Mouse (Mus musculus): ENCODE data around the gene Hist1h4a. TPM values are rescaled to one million over a fixed set of nuclear protein-coding genes. Genes with fewer than 3 reads are reported as not detected.
"Not testable (repeated sequence)": the region's sequence is repeated elsewhere in the genome, so short reads cannot be mapped to it uniquely, and the experiment has no call there.

The Hist1h4a gene
- polyA plus RNA-seq, 2 experiments: 0.84 to 16.1 TPM

DNA sequence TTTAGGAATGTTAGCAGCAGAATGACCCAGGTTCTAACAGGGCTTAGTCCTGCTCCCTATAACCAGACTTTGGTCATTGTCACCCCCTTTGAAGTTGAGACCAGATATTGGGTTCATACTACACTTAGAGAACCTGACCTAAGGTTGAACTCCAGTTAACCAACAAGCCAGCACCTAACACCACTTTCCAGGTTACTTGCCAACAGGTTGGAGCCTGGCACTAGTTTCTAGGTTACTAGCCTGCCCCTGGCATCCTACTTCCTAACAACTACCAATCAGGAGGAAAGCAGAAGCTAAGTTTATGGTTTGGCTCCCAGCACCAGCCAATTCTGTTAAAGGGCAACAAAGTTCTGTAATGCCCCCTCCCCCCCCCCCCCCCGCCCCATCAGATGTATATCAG, 35.8 kb downstream of the Hist1h4a start:
- H3K27me3 ChIP-seq (ENCODE audit: control insufficient read depth, insufficient read depth, low read length): no peaks in the 10 kb centered on the region
- no peak overlapping the region for H3K4me2 ChIP-seq (replicated peaks; ENCODE audit: low read depth, low read length, severe bottlenecking)
- H3K4me3 ChIP-seq (replicated peaks; ENCODE audit: low read length): no peak overlapping the region
- ATAC-seq (ENCODE audit: low FRiP score, low read depth): no peak
- no peak overlapping the region for H3K27ac ChIP-seq (replicated peaks; ENCODE audit: low read depth, low read length)
- H3K4me1 ChIP-seq (ENCODE audit: control insufficient read depth, insufficient read depth, low read length): no peaks in the 10 kb centered on the region
- 33% methylated on average over 1 of the region's 1 CpGs for WGBS
- no peaks in the 10 kb centered on the region for H3K36me3 ChIP-seq (ENCODE audit: control insufficient read depth, insufficient read depth, low read length)
- no peak for DNase-seq (ENCODE audit: low spot score)
- H3K9ac ChIP-seq (ENCODE audit: low read depth, low read length, severe bottlenecking): no peak overlapping the region
- TF ChIP-seq POLR2A (IDR thresholded peaks at IDR 0.05; ENCODE audit: borderline replicate concordance, extremely low read depth, insufficient read depth, insufficient read length): no peak
- H3K9me3 ChIP-seq (ENCODE audit: control insufficient read depth, low read length): no peaks in the 10 kb centered on the region

DNA sequence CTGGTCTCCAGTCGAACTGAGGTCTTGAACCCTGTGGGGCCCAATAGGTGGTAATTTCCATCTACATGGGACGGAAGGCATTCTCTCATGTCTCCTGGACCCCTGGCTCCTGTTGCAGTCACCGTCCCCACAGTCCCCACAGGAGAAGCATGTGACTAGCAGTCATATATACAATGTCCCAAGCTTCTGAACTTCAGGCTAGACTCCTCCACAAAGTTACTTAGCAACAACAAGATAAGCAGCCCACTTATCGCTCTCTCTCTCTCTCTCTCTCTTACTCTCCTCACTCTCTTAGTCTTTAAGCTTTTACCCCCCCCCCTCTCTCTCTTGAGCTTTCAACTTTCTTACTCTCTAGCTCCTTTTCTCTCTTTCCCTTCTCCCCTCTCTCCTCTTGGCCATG, 36.8 kb downstream of the Hist1h4a start:
- no peak overlapping the region for H3K4me2 ChIP-seq (replicated peaks; ENCODE audit: low read depth, low read length, severe bottlenecking)
- ATAC-seq (ENCODE audit: low FRiP score, low read depth) (no peak), DNase-seq (ENCODE audit: low spot score) (no peak)
- no peak overlapping the region for H3K9ac ChIP-seq (ENCODE audit: low read depth, low read length, severe bottlenecking)
- no peak overlapping the region for H3K4me3 ChIP-seq (replicated peaks; ENCODE audit: low read length)
- WGBS: 87% methylated on average over 4 of the region's 4 CpGs
- H3K27ac ChIP-seq (replicated peaks; ENCODE audit: low read depth, low read length): no peak overlapping the region
- no peaks in the 10 kb centered on the region for H3K4me1 ChIP-seq (ENCODE audit: control insufficient read depth, insufficient read depth, low read length)
- no peaks in the 10 kb centered on the region for H3K36me3 ChIP-seq (ENCODE audit: control insufficient read depth, insufficient read depth, low read length)
- no peaks in the 10 kb centered on the region for H3K27me3 ChIP-seq (ENCODE audit: control insufficient read depth, insufficient read depth, low read length)
- H3K9me3 ChIP-seq (ENCODE audit: control insufficient read depth, low read length): no peaks in the 10 kb centered on the region
- TF ChIP-seq POLR2A (IDR thresholded peaks at IDR 0.05; ENCODE audit: borderline replicate concordance, extremely low read depth, insufficient read depth, insufficient read length): no peak

DNA sequence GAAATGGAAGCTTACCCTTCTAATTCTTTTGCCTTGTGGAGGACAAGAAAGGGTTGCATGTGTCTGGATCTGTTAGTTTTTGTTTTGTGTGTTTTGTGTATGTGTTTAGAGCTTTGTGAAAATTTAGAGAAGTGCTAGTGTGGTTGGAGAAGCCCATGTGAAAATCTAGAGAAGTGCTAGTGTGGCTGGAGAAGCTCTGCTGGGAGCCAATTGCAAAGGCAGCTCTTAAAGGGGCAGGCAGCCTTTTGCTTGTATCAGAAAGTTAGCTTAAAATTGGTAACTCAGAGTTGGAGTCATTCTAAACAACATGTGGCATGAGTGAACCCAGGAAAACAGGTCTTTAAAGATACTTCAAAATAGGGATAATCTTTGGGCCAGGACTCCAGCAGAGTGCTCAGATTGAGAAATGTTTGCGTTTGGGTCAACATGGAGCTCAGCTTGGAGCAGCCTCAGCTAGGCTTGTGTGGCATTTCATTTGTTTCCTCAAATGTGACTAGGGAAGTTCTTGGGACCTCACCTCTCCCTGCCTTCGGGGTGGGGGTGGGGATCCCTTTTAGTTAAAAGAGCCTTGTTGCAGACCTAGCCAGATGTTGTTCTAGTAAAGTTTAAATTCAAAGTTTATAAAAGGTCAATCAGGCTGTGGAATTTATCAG, 43.3 kb downstream of the Hist1h4a start:
- not testable (repeated sequence) for DNase-seq (ENCODE audit: low spot score); H3K4me1 ChIP-seq (ENCODE audit: control insufficient read depth, insufficient read depth, low read length); H3K27ac ChIP-seq (replicated peaks; ENCODE audit: low read depth, low read length); H3K36me3 ChIP-seq (ENCODE audit: control insufficient read depth, insufficient read depth, low read length); H3K4me2 ChIP-seq (replicated peaks; ENCODE audit: low read depth, low read length, severe bottlenecking); H3K27me3 ChIP-seq (ENCODE audit: control insufficient read depth, insufficient read depth, low read length); ATAC-seq (ENCODE audit: low FRiP score, low read depth); H3K9me3 ChIP-seq (ENCODE audit: control insufficient read depth, low read length); H3K9ac ChIP-seq (ENCODE audit: low read depth, low read length, severe bottlenecking); H3K4me3 ChIP-seq (replicated peaks; ENCODE audit: low read length)
- 8% methylated on average over 2 of the region's 2 CpGs for WGBS

DNA sequence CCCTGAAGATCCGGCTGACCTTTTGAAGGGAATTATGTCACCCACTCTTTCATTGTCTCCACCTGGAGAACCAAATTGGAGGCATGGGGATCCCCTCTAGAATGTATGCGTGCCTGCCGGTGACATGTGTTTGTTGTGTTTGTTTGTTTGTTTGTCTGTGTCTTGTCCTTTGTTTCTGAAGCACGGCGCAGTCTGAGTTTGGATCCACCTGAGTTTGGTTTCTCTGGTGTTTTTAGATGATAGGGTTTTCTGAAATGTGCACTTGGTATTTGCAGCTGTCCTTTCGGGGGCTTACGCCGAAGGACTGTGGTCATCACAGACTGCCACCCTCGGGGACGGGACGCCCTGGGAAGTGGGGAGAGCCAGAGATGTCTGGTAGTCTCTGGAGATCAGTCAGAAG, 43.9 kb downstream of the Hist1h4a start:
- no peaks in the 10 kb centered on the region for H3K36me3 ChIP-seq (ENCODE audit: control insufficient read depth, insufficient read depth, low read length)
- DNase-seq (ENCODE audit: low spot score): no peak
- H3K4me3 ChIP-seq (replicated peaks; ENCODE audit: low read length): no peak overlapping the region
- H3K4me2 ChIP-seq (replicated peaks; ENCODE audit: low read depth, low read length, severe bottlenecking): no peak overlapping the region
- no peaks in the 10 kb centered on the region for H3K27me3 ChIP-seq (ENCODE audit: control insufficient read depth, insufficient read depth, low read length)
- no peak for TF ChIP-seq POLR2A (IDR thresholded peaks at IDR 0.05; ENCODE audit: borderline replicate concordance, extremely low read depth, insufficient read depth, insufficient read length)
- no peak overlapping the region for H3K27ac ChIP-seq (replicated peaks; ENCODE audit: low read depth, low read length)
- no peaks in the 10 kb centered on the region for H3K9me3 ChIP-seq (ENCODE audit: control insufficient read depth, low read length)
- ATAC-seq (ENCODE audit: low FRiP score, low read depth): no peak
- 55% methylated on average over 11 of the region's 11 CpGs for WGBS
- no peak overlapping the region for H3K9ac ChIP-seq (ENCODE audit: low read depth, low read length, severe bottlenecking)
- 0 out of 2 replicates have a peak, but pooled peaks cover 5% of the 10 kb centered on the region for H3K4me1 ChIP-seq (ENCODE audit: control insufficient read depth, insufficient read depth, low read length)

DNA sequence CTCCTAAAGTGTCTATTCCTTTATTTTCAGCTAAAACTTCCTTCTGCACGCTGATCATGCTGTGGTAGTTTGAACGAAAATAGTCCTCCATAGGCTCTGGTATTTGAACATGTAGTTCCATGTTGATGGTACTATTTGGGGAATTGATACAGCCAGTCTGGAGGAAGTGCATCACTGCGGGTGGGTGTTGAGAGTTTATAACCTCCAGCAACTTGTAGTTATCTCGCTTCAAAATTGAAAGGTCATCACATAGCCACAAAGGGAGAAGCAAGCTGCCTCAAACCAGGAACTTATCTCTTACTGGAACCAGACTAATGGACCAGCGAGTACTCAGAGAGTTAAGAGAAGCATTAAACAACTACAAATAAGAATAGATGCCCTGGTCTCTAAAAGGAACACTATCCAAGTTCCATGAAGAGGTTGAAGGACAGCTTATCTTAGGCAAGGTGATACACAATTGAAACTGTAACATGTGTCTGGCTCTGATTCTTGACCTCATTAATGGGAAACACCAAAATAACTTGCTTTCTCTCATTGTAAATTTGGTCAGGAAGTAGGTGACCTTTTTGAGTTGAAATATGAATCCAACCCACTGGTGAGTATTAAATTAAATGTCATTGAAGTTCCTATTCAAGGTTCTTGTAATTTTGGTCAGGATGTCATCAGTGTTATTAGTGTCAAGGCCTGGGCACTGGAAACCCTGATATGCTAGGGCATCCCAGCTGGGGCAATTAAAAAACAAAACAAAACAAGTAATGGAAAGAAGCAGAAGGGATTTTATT, 44.6 kb downstream of the Hist1h4a start:
- H3K27ac ChIP-seq (replicated peaks; ENCODE audit: low read depth, low read length): no peak overlapping the region
- no peaks in the 10 kb centered on the region for H3K36me3 ChIP-seq (ENCODE audit: control insufficient read depth, insufficient read depth, low read length)
- WGBS: 83% methylated on average over 5 of the region's 5 CpGs
- H3K27me3 ChIP-seq (ENCODE audit: control insufficient read depth, insufficient read depth, low read length): no peaks in the 10 kb centered on the region
- 0 out of 2 replicates have a peak, but pooled peaks cover 5% of the 10 kb centered on the region for H3K4me1 ChIP-seq (ENCODE audit: control insufficient read depth, insufficient read depth, low read length)
- no peak overlapping the region for H3K4me2 ChIP-seq (replicated peaks; ENCODE audit: low read depth, low read length, severe bottlenecking)
- H3K4me3 ChIP-seq (replicated peaks; ENCODE audit: low read length): no peak overlapping the region
- ATAC-seq (ENCODE audit: low FRiP score, low read depth) (no peak), DNase-seq (ENCODE audit: low spot score) (no peak)
- no peak for TF ChIP-seq POLR2A (IDR thresholded peaks at IDR 0.05; ENCODE audit: borderline replicate concordance, extremely low read depth, insufficient read depth, insufficient read length)
- H3K9me3 ChIP-seq (ENCODE audit: control insufficient read depth, low read length): no peaks in the 10 kb centered on the region
- no peak overlapping the region for H3K9ac ChIP-seq (ENCODE audit: low read depth, low read length, severe bottlenecking)

Small RNA genes lying within 50 kb of the gene (microRNA-seq; reads per million reads assigned to microRNA genes)
- not detected for gene Gm44314
- gene Gm44484: not detected

Other genes starting within 250 kb of the Hist1h4a start
Only the 30 nearest of the 37 such genes appear.
- gene Hist1h1d, start 208.0 kb downstream of the Hist1h4a start, polyA plus RNA-seq (2012; rRNA removed): 0.50 and 0.62 TPM in 2 replicates
- gene Hist1h1d, start 208.0 kb downstream of the Hist1h4a start, polyA plus RNA-seq (2014; fragmentation: Nextera tagmentation; extraction: Ambion mirVana): 0.47 and 0.61 TPM in 2 replicates
- gene Hist1h3e, start 198.9 kb downstream of the Hist1h4a start, polyA plus RNA-seq (2012; rRNA removed): 36.1 and 54.1 TPM in 2 replicates
- 6.7 and 7.0 TPM in 2 replicates for gene Hist1h3e, start 198.9 kb downstream of the Hist1h4a start, polyA plus RNA-seq (2014; fragmentation: Nextera tagmentation; extraction: Ambion mirVana)
- 19.8 and 35.0 TPM in 2 replicates for gene Hist1h2ae, start 190.0 kb downstream of the Hist1h4a start, polyA plus RNA-seq (2012; rRNA removed)
- 103 and 109 TPM in 2 replicates for gene Hist1h2ae, start 190.0 kb downstream of the Hist1h4a start, polyA plus RNA-seq (2014; fragmentation: Nextera tagmentation; extraction: Ambion mirVana)
- 38.9 and 60.8 TPM in 2 replicates for gene Hist1h2bg, start 189.8 kb downstream of the Hist1h4a start, polyA plus RNA-seq (2012; rRNA removed)
- 6.9 and 10.0 TPM in 2 replicates for gene Hist1h2bg, start 189.8 kb downstream of the Hist1h4a start, polyA plus RNA-seq (2014; fragmentation: Nextera tagmentation; extraction: Ambion mirVana)
- 17.8 and 25.9 TPM in 2 replicates for gene Hist1h2bf, start 187.0 kb downstream of the Hist1h4a start, polyA plus RNA-seq (2012; rRNA removed)
- 5.3 and 8.5 TPM in 2 replicates for gene Hist1h2bf, start 187.0 kb downstream of the Hist1h4a start, polyA plus RNA-seq (2014; fragmentation: Nextera tagmentation; extraction: Ambion mirVana)
- gene Hist1h2ad, start 186.8 kb downstream of the Hist1h4a start, polyA plus RNA-seq (2012; rRNA removed): 6.1 and 13.9 TPM in 2 replicates
- 1.2 and 5.3 TPM in 2 replicates for gene Hist1h2ad, start 186.8 kb downstream of the Hist1h4a start, polyA plus RNA-seq (2014; fragmentation: Nextera tagmentation; extraction: Ambion mirVana)
- gene Hist1h3d, start 185.5 kb downstream of the Hist1h4a start, polyA plus RNA-seq (2012; rRNA removed): 30.0 and 33.8 TPM in 2 replicates
- gene Hist1h3d, start 185.5 kb downstream of the Hist1h4a start, polyA plus RNA-seq (2014; fragmentation: Nextera tagmentation; extraction: Ambion mirVana): 6.8 and 10.4 TPM in 2 replicates
- gene Hist1h4d, start 179.6 kb downstream of the Hist1h4a start, polyA plus RNA-seq (2012; rRNA removed): 9.4 and 9.8 TPM in 2 replicates
- 95.5 and 101 TPM in 2 replicates for gene Hist1h4d, start 179.6 kb downstream of the Hist1h4a start, polyA plus RNA-seq (2014; fragmentation: Nextera tagmentation; extraction: Ambion mirVana)
- 3.0 and 3.4 TPM in 2 replicates for gene Hist1h2be, start 140.1 kb downstream of the Hist1h4a start, polyA plus RNA-seq (2012; rRNA removed)
- gene Hist1h2be, start 140.1 kb downstream of the Hist1h4a start, polyA plus RNA-seq (2014; fragmentation: Nextera tagmentation; extraction: Ambion mirVana): 1.2 and 1.5 TPM in 2 replicates
- 7.4 and 7.7 TPM in 2 replicates for gene Hist1h1e, start 138.7 kb downstream of the Hist1h4a start, polyA plus RNA-seq (2012; rRNA removed)
- gene Hist1h1e, start 138.7 kb downstream of the Hist1h4a start, polyA plus RNA-seq (2014; fragmentation: Nextera tagmentation; extraction: Ambion mirVana): 15.8 and 16.4 TPM in 2 replicates
- gene Hist1h2ac, start 77.3 kb downstream of the Hist1h4a start, polyA plus RNA-seq (2012; rRNA removed): 1.6 and 2.7 TPM in 2 replicates
- 0.65 and 0.78 TPM in 2 replicates for gene Hist1h2ac, start 77.3 kb downstream of the Hist1h4a start, polyA plus RNA-seq (2014; fragmentation: Nextera tagmentation; extraction: Ambion mirVana)
- 48.2 and 49.5 TPM in 2 replicates for gene Hist1h2bc, start 77.0 kb downstream of the Hist1h4a start, polyA plus RNA-seq (2012; rRNA removed)
- 34.9 and 44.4 TPM in 2 replicates for gene Hist1h2bc, start 77.0 kb downstream of the Hist1h4a start, polyA plus RNA-seq (2014; fragmentation: Nextera tagmentation; extraction: Ambion mirVana)
- 0.20 and 0.33 TPM in 2 replicates for gene Hist1h1t, start 65.4 kb downstream of the Hist1h4a start, polyA plus RNA-seq (2012; rRNA removed)
- gene Hist1h1t, start 65.4 kb downstream of the Hist1h4a start, polyA plus RNA-seq (2014; fragmentation: Nextera tagmentation; extraction: Ambion mirVana): 0.21 TPM in 1 of 2 replicates, not detected in the other
- gene Hist1h4c, start 62.8 kb downstream of the Hist1h4a start, polyA plus RNA-seq (2012; rRNA removed): 5.6 and 10.0 TPM in 2 replicates
- gene Hist1h4c, start 62.8 kb downstream of the Hist1h4a start, polyA plus RNA-seq (2014; fragmentation: Nextera tagmentation; extraction: Ambion mirVana): 8.7 and 10.2 TPM in 2 replicates
- 3.6 and 4.5 TPM in 2 replicates for gene Hfe, start 50.4 kb downstream of the Hist1h4a start, polyA plus RNA-seq (2012; rRNA removed)
- gene Hfe, start 50.4 kb downstream of the Hist1h4a start, polyA plus RNA-seq (2014; fragmentation: Nextera tagmentation; extraction: Ambion mirVana): 9.3 and 10.5 TPM in 2 replicates
- 23.7 and 28.5 TPM in 2 replicates for gene Hist1h1c, start 22.4 kb downstream of the Hist1h4a start, polyA plus RNA-seq (2012; rRNA removed)
- gene Hist1h1c, start 22.4 kb downstream of the Hist1h4a start, polyA plus RNA-seq (2014; fragmentation: Nextera tagmentation; extraction: Ambion mirVana): 24.7 and 27.5 TPM in 2 replicates
- 41.4 and 92.0 TPM in 2 replicates for gene Hist1h3c, start 15.6 kb downstream of the Hist1h4a start, polyA plus RNA-seq (2012; rRNA removed)
- gene Hist1h3c, start 15.6 kb downstream of the Hist1h4a start, polyA plus RNA-seq (2014; fragmentation: Nextera tagmentation; extraction: Ambion mirVana): 8.1 and 12.0 TPM in 2 replicates
- gene Hist1h2bb, start 14.5 kb downstream of the Hist1h4a start, polyA plus RNA-seq (2012; rRNA removed): 13.5 and 15.9 TPM in 2 replicates
- gene Hist1h2bb, start 14.5 kb downstream of the Hist1h4a start, polyA plus RNA-seq (2014; fragmentation: Nextera tagmentation; extraction: Ambion mirVana): 1.2 and 1.4 TPM in 2 replicates
- 37.1 and 40.4 TPM in 2 replicates for gene Hist1h2ab, start 10.1 kb downstream of the Hist1h4a start, polyA plus RNA-seq (2012; rRNA removed)
- gene Hist1h2ab, start 10.1 kb downstream of the Hist1h4a start, polyA plus RNA-seq (2014; fragmentation: Nextera tagmentation; extraction: Ambion mirVana): 39.0 and 40.1 TPM in 2 replicates
- gene Hist1h3b, start 9.0 kb downstream of the Hist1h4a start, polyA plus RNA-seq (2012; rRNA removed): 52.4 and 65.5 TPM in 2 replicates
- 6.5 and 12.4 TPM in 2 replicates for gene Hist1h3b, start 9.0 kb downstream of the Hist1h4a start, polyA plus RNA-seq (2014; fragmentation: Nextera tagmentation; extraction: Ambion mirVana)
- gene Hist1h4b, start 4.2 kb downstream of the Hist1h4a start, polyA plus RNA-seq (2012; rRNA removed): 20.0 and 26.6 TPM in 2 replicates
- 4.4 and 6.6 TPM in 2 replicates for gene Hist1h4b, start 4.2 kb downstream of the Hist1h4a start, polyA plus RNA-seq (2014; fragmentation: Nextera tagmentation; extraction: Ambion mirVana)
- 39.9 and 88.3 TPM in 2 replicates for gene Hist1h3a, start 1.2 kb upstream of the Hist1h4a start, polyA plus RNA-seq (2012; rRNA removed)
- gene Hist1h3a, start 1.2 kb upstream of the Hist1h4a start, polyA plus RNA-seq (2014; fragmentation: Nextera tagmentation; extraction: Ambion mirVana): 7.8 and 8.6 TPM in 2 replicates
- gene Hist1h1a, start 2.4 kb upstream of the Hist1h4a start, polyA plus RNA-seq (2012; rRNA removed): 4.7 and 5.4 TPM in 2 replicates
- 3.6 and 4.8 TPM in 2 replicates for gene Hist1h1a, start 2.4 kb upstream of the Hist1h4a start, polyA plus RNA-seq (2014; fragmentation: Nextera tagmentation; extraction: Ambion mirVana)
- gene Trim38, start 8.7 kb upstream of the Hist1h4a start, polyA plus RNA-seq (2012; rRNA removed): 0.04 and 0.13 TPM in 2 replicates
- not detected in 2 replicates for gene Trim38, start 8.7 kb upstream of the Hist1h4a start, polyA plus RNA-seq (2014; fragmentation: Nextera tagmentation; extraction: Ambion mirVana)
- gene Slc17a2, start 45.8 kb upstream of the Hist1h4a start, polyA plus RNA-seq (2012; rRNA removed): 0.01 TPM in 1 of 2 replicates, not detected in the other
- not detected in 2 replicates for gene Slc17a2, start 45.8 kb upstream of the Hist1h4a start, polyA plus RNA-seq (2014; fragmentation: Nextera tagmentation; extraction: Ambion mirVana)
- gene Slc17a3, start 78.2 kb upstream of the Hist1h4a start, polyA plus RNA-seq (2012; rRNA removed): 0.20 and 0.29 TPM in 2 replicates
- 0.39 and 0.44 TPM in 2 replicates for gene Slc17a3, start 78.2 kb upstream of the Hist1h4a start, polyA plus RNA-seq (2014; fragmentation: Nextera tagmentation; extraction: Ambion mirVana)
- gene Slc17a1, start 106.5 kb upstream of the Hist1h4a start, polyA plus RNA-seq (2012; rRNA removed): 0.04 and 0.05 TPM in 2 replicates
- 0.30 TPM in 1 of 2 replicates, not detected in the other for gene Slc17a1, start 106.5 kb upstream of the Hist1h4a start, polyA plus RNA-seq (2014; fragmentation: Nextera tagmentation; extraction: Ambion mirVana)
- gene Slc17a4, start 153.8 kb upstream of the Hist1h4a start, polyA plus RNA-seq (2012; rRNA removed): not detected in 2 replicates
- gene Slc17a4, start 153.8 kb upstream of the Hist1h4a start, polyA plus RNA-seq (2014; fragmentation: Nextera tagmentation; extraction: Ambion mirVana): not detected in 2 replicates
- gene Hist1h2ba, start 172.9 kb upstream of the Hist1h4a start, polyA plus RNA-seq (2012; rRNA removed): not detected in 2 replicates
- gene Hist1h2ba, start 172.9 kb upstream of the Hist1h4a start, polyA plus RNA-seq (2014; fragmentation: Nextera tagmentation; extraction: Ambion mirVana): not detected in 2 replicates
- not detected in 2 replicates for gene Hist1h2aa, start 173.2 kb upstream of the Hist1h4a start, polyA plus RNA-seq (2012; rRNA removed)
- gene Hist1h2aa, start 173.2 kb upstream of the Hist1h4a start, polyA plus RNA-seq (2014; fragmentation: Nextera tagmentation; extraction: Ambion mirVana): not detected in 2 replicates

Measured in limb, embryonic 14.5 days (tissue).